Mouse (Mus musculus) kidney, adult 11 months (tissue): Measurements from ENCODE around the gene Gm6526.
"Not testable (repeated sequence)": the region's sequence is repeated elsewhere in the genome, so short reads cannot be mapped to it uniquely, and the experiment has no call there.

Experiments used
- DNase-seq: peaks from one replicate; pipeline ENCODE4 v3.0.0; 2022

The Gm6526 gene

GRCm38 (mm10) chr14:43747566-43747965 is at the start of gene Gm6526:
Gene Gm6526 (plus strand): TSS chr14:43747866.
- DNase-seq: not testable (repeated sequence)

- DNase-seq: not testable (repeated sequence)
Measured at GRCm38 (mm10) chr14:43727385-43727784, 20.3 kb upstream of the Gm6526 start, which contains the start of gene Gm16506. Gene Gm16506 (minus strand): TSS chr14:43727485.

GRCm38 (mm10) chr14:43784645-43785044 is 37.0 kb downstream of the Gm6526 start, which contains the start of gene Gm8180:
Gene Gm8180 (minus strand): TSS chr14:43784745.
- not testable (repeated sequence) for DNase-seq

DNA sequence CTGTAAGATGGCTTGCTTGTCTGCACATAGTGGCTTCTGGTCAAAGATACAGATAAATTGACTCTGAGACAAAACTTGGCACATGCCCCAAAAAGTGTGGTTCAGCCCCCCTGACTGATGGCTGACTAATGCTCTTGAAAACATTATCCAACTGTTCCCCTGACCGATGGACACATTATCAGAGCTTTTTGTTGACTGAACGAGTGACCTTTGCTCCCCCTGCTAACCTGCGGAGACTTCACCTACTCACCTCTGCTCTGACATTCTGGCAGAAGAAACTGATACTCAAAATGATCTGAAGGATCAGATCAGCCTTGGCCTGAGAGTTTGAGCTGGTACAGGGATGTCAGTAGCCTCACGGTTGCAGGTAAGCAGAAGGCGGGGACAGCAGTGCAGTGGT is 46.1 kb downstream of the Gm6526 start:
- not testable (repeated sequence) for DNase-seq

GRCm38 (mm10) chr14:43796069-43796904 is 48.6 kb downstream of the Gm6526 start:
- DNase-seq: no peak

DNA sequence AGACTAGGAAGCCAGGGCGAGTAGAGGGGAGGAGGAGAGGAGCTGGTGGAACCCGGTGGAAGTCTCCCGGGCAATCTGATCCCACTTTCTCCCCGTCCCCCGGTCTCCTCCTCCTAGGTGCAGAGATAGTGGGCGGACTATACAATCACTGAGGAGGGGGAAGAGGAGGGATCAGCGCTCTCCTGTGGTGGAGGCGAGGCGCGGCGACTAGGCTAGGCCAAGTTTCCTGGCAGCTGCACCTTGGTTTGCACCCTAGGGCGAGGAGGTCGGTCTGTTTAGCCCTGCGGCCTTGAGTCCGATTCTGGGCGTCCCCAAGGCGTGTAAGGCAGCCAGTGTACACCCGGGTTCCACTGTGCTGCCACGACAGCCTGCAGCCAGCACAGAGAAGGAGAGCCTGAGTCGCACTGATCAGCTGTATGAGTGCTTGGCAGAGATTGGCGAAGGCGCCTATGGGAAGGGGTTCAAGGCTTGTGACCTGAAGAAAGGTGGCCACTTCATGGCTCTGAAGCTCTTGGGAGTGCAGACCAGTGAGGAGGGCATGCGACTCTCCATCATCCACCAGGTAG is 49.3 kb downstream of the Gm6526 start:
- not testable (repeated sequence) for DNase-seq

- DNase-seq: not testable (repeated sequence)
Measured at GRCm38 (mm10) chr14:43804435-43804834, 56.8 kb downstream of the Gm6526 start.
